Mouse (Mus musculus) forebrain, postnatal 0 days (tissue): ENCODE measurements around the gene Cemip2. TPM values are rescaled to one million over a fixed set of nuclear protein-coding genes. Genes with fewer than 3 reads are reported as not detected.

Experiments used
- ATAC-seq: fragments of 200-750 bp; cut with Nextera tagmentation; 2 replicates; pipeline ENCODE4 v1.8.0; 2017; ENCODE audit warnings: mild to moderate bottlenecking, moderate library complexity
- DNase-seq: peaks from one replicate; pipeline ENCODE4 v3.0.0-alpha.2; 2015
- H3K27ac ChIP-seq: fragments of 300-500 bp; sonication (generic); 2 replicates; pipeline ENCODE4 v1.5.1; 2014; ENCODE audit warnings: low read depth, mild to moderate bottlenecking, antibody characterized with exemption, low read length, moderate library complexity, mixed read lengths
- H3K27me3 ChIP-seq: fragments of 300-500 bp; sonication (generic); 2 replicates; pipeline ENCODE4 v1.6.1; 2014; ENCODE audit warnings: mild to moderate bottlenecking, low read length, mixed read lengths; ENCODE audit not compliant: insufficient read depth
- H3K36me3 ChIP-seq: fragments of 300-500 bp; sonication (generic); 2 replicates; pipeline ENCODE4 v1.6.1; 2014; ENCODE audit warnings: mild to moderate bottlenecking, moderate library complexity; ENCODE audit not compliant: insufficient read depth
- H3K4me1 ChIP-seq: fragments of 300-500 bp; sonication (generic); 2 replicates; pipeline ENCODE4 v1.6.1; 2014; ENCODE audit warnings: antibody characterized with exemption; ENCODE audit not compliant: insufficient read depth
- H3K4me2 ChIP-seq: fragments of 300-500 bp; sonication (generic); 2 replicates; pipeline ENCODE4 v1.6.1; 2014; ENCODE audit warnings: low read depth, mild to moderate bottlenecking, moderate library complexity
- H3K4me3 ChIP-seq: fragments of 300-500 bp; sonication (generic); 2 replicates; pipeline ENCODE4 v1.5.1; 2014; ENCODE audit warnings: low read depth, low read length, mixed read lengths
- H3K9ac ChIP-seq: fragments of 300-500 bp; sonication (generic); 2 replicates; pipeline ENCODE4 v1.6.1; 2014; ENCODE audit warnings: mild to moderate bottlenecking
- H3K9me3 ChIP-seq: fragments of 300-500 bp; sonication (generic); 2 replicates; pipeline ENCODE4 v1.6.1; 2016; ENCODE audit warnings: low read length
- CTCF ChIP-seq: sonication (generic); IDR thresholded peaks from 2 replicates; pipeline ENCODE4 v1.5.1; 2016; ENCODE audit warnings: antibody characterized with exemption, control low read depth, low read depth
- WGBS: fragments of 180-500 bp; shearing (Covaris S2); extraction: QIAGEN DNeasy Blood & Tissue Kit; methylation state at CpG from one replicate; pipeline ENCODE4 v1.1.7; 2014; 5-methylcytosine and 5-hydroxymethylcytosine counted together
- polyA plus RNA-seq: library from polyadenylated mRNA; unstranded; fragments of >200 nt; fragmentation: Nextera tagmentation; extraction: Ambion mirVana; gene quantifications from 2 replicates; pipeline ENCODE4 v1.2.1, GENCODE M21; 2015
- total RNA-seq: library from RNA; depleted of rRNA; stranded (reverse); fragments of >200 nt; gene quantifications from 2 replicates; pipeline ENCODE4 v1.2.3, GENCODE M21; 2014; rRNA removed

Gene Cemip2
- 30.7 and 42.5 TPM in 2 replicates for total RNA-seq
- polyA plus RNA-seq, result 13.4 and 17.4 TPM in 2 replicates

- Histone ChIP-seq H3K9ac (peak within 1 kb of the TSS; percentile 97), H3K9me3 (no peaks in the 10 kb centered on the region), H3K27me3 (no peaks in the 10 kb centered on the region), H3K27ac (peak within 1 kb of the TSS; percentile 89), H3K36me3 (no peaks in the 10 kb centered on the region), H3K4me3 (peak within 1 kb of the TSS; percentile 82), H3K4me1 (peaks cover 24% of the 10 kb centered on the region), H3K4me2 (peak within 1 kb of the TSS; percentile 64)
- peak; percentile 94 for DNase-seq
- peak; percentile 92 for ATAC-seq
- TF ChIP-seq CTCF, result peak; percentile 65
- 1% methylated on average over 65 of the region's 75 CpGs for WGBS
These were observed at the start of gene Cemip2 for GRCm38 (mm10) chr19:21778147-21778917. TSS of gene Cemip2 (plus strand) at chr19:21778342.

GRCm38 (mm10) chr19:21728342-21728741 lies 49.8 kb upstream of the Cemip2 start:
- TF ChIP-seq CTCF, result no peak
- H3K36me3 ChIP-seq, result no peaks in the 10 kb centered on the region
- no peak for ATAC-seq
- 96% methylated on average over 6 of the region's 6 CpGs for WGBS
- no peak overlapping the region for H3K4me2 ChIP-seq
- H3K27me3 ChIP-seq, result no peaks in the 10 kb centered on the region
- no peaks in the 10 kb centered on the region for H3K4me1 ChIP-seq
- H3K27ac ChIP-seq, result no peak overlapping the region
- no peak for DNase-seq
- no peaks in the 10 kb centered on the region for H3K9me3 ChIP-seq
- no peak overlapping the region for H3K9ac ChIP-seq
- no peak overlapping the region for H3K4me3 ChIP-seq

- WGBS, result 94% methylated on average over 5 of the region's 5 CpGs
- peaks cover 4% of the 10 kb centered on the region; the same call in 1 of the 2 replicates for H3K27me3 ChIP-seq
These were observed 46.3 kb upstream of the Cemip2 start for GRCm38 (mm10) chr19:21731887-21732286.

GRCm38 (mm10) chr19:21733176-21733575 lies 45.0 kb upstream of the Cemip2 start:
- DNase-seq (no peak), ATAC-seq (no peak)
- Histone ChIP-seq H3K4me1 (no peaks in the 10 kb centered on the region), H3K4me2 (no peak overlapping the region), H3K9me3 (no peaks in the 10 kb centered on the region), H3K9ac (no peak overlapping the region), H3K36me3 (no peaks in the 10 kb centered on the region), H3K4me3 (no peak overlapping the region), H3K27me3 (peaks cover 4% of the 10 kb centered on the region; the same call in 1 of the 2 replicates), H3K27ac (no peak overlapping the region)
- TF ChIP-seq CTCF, result no peak
- WGBS, result 97% methylated on average over 2 of the region's 2 CpGs

More at GRCm38 (mm10) chr19:21731887-21732286, 46.3 kb upstream of the Cemip2 start:
- no peak overlapping the region for H3K27ac ChIP-seq
- DNase-seq (no peak), ATAC-seq (no peak)
- no peaks in the 10 kb centered on the region for H3K4me1 ChIP-seq
- no peak for TF ChIP-seq CTCF
- no peak overlapping the region for H3K4me3 ChIP-seq
- no peaks in the 10 kb centered on the region for H3K36me3 ChIP-seq
- no peak overlapping the region for H3K9ac ChIP-seq
- no peak overlapping the region for H3K4me2 ChIP-seq
- H3K9me3 ChIP-seq, result no peaks in the 10 kb centered on the region

- no peak overlapping the region for H3K4me2 ChIP-seq
- 35% methylated on average over 5 of the region's 5 CpGs for WGBS
- no peak overlapping the region for H3K4me3 ChIP-seq
- H3K27me3 ChIP-seq, result peaks cover 4% of the 10 kb centered on the region; the same call in 1 of the 2 replicates
- peak; percentile 76 for TF ChIP-seq CTCF
- DNase-seq, result peak; percentile 74
- no peak overlapping the region for H3K27ac ChIP-seq
- H3K4me1 ChIP-seq, result no peaks in the 10 kb centered on the region
- no peak overlapping the region for H3K9ac ChIP-seq
- no peak for ATAC-seq
- H3K36me3 ChIP-seq, result no peaks in the 10 kb centered on the region
- H3K9me3 ChIP-seq, result no peaks in the 10 kb centered on the region
These were observed 44.0 kb upstream of the Cemip2 start for GRCm38 (mm10) chr19:21734112-21734511.

- no peak overlapping the region for H3K9ac ChIP-seq
- H3K27ac ChIP-seq, result no peak overlapping the region
- no peaks in the 10 kb centered on the region for H3K36me3 ChIP-seq
- no peak for TF ChIP-seq CTCF
- DNase-seq, result no peak
- H3K4me1 ChIP-seq, result no peaks in the 10 kb centered on the region
- H3K9me3 ChIP-seq, result no peaks in the 10 kb centered on the region
- no peak overlapping the region for H3K4me2 ChIP-seq
- peaks cover 4% of the 10 kb centered on the region; the same call in 1 of the 2 replicates for H3K27me3 ChIP-seq
- 72% methylated on average over 18 of the region's 18 CpGs for WGBS
- no peak overlapping the region for H3K4me3 ChIP-seq
- no peak for ATAC-seq
These were observed 40.7 kb upstream of the Cemip2 start for GRCm38 (mm10) chr19:21737446-21737845.
